Mouse (Mus musculus) MEL (cell line): ENCODE data around the gene Adh1. TPM values are rescaled to one million over a fixed set of nuclear protein-coding genes. Genes with fewer than 3 reads are reported as not detected.

ENCODE experiments used
- DNase-seq: peaks from one replicate; pipeline ENCODE4 v3.0.0; 2011; ENCODE audit warnings: low read depth, low spot score
- H3K27ac ChIP-seq: 2 replicates; pipeline ENCODE4 v1.5.1; 2012; ENCODE audit warnings: low read depth, mild to moderate bottlenecking, control low read depth, low read length, moderate library complexity; ENCODE audit not compliant: control insufficient read depth
- H3K27me3 ChIP-seq, 2 experiments: fragments of 150-350 bp in 1 of 2; sonication (generic) in 1 of 2; 2 replicates each; pipeline ENCODE4 v1.6.1; 2012; ENCODE audit warnings: low read length in 2 of 2, mild to moderate bottlenecking in 2 of 2, improper control_type of control experiment in 1 of 2, moderate library complexity in 1 of 2; ENCODE audit not compliant: insufficient read depth in 2 of 2, control insufficient read depth in 1 of 2
- H3K36me3 ChIP-seq, 2 experiments: 2 replicates each; pipeline ENCODE4 v1.6.1; 2012 to 2014; ENCODE audit warnings: low read length in 2 of 2, improper control_type of control experiment in 1 of 2, inconsistent platforms in 1 of 2, mild to moderate bottlenecking in 1 of 2; ENCODE audit not compliant: insufficient read depth in 2 of 2, control insufficient read depth in 1 of 2
- H3K4me1 ChIP-seq, 2 experiments: fragments of 150-350 bp in 1 of 2; sonication (generic) in 1 of 2; 2 replicates each; pipeline ENCODE4 v1.6.1; 2012; ENCODE audit warnings: low read length in 2 of 2, improper control_type of control experiment in 1 of 2, mild to moderate bottlenecking in 1 of 2; ENCODE audit not compliant: insufficient read depth in 2 of 2, control insufficient read depth in 1 of 2
- H3K4me3 ChIP-seq, 2 experiments: fragments of 150-350 bp in 1 of 2; sonication (generic) in 1 of 2; 2 replicates each; pipeline ENCODE4 v1.5.1; 2012; ENCODE audit warnings: low read depth in 2 of 2, low read length in 2 of 2, mild to moderate bottlenecking in 2 of 2, moderate library complexity in 2 of 2, control low read depth in 1 of 2, improper control_type of control experiment in 1 of 2; ENCODE audit not compliant: control insufficient read depth in 1 of 2, insufficient read depth in 1 of 2
- H3K79me2 ChIP-seq: 2 replicates; pipeline ENCODE4 v1.6.1; 2012; ENCODE audit warnings: mild to moderate bottlenecking, low read length, moderate library complexity; ENCODE audit not compliant: control insufficient read depth, poor library complexity, insufficient read depth
- H3K9ac ChIP-seq: 2 replicates; pipeline ENCODE4 v1.6.1; 2012; ENCODE audit warnings: low read depth, mild to moderate bottlenecking, control low read depth, low read length, moderate library complexity; ENCODE audit not compliant: control insufficient read depth, poor library complexity, severe bottlenecking
- H3K9me3 ChIP-seq: fragments of 150-350 bp; sonication (generic); replicated peaks from 2 replicates; pipeline ENCODE4 v1.6.1; 2012; ENCODE audit warnings: mild to moderate bottlenecking, low read length, improper control_type of control experiment, moderate library complexity; ENCODE audit not compliant: insufficient read depth
- BHLHE40 ChIP-seq: IDR thresholded peaks from 2 replicates; pipeline ENCODE4 v1.6.1; 2012; ENCODE audit warnings: low read depth, mild to moderate bottlenecking, inconsistent platforms, low read length, improper control_type of control experiment, borderline replicate concordance
- CHD1 ChIP-seq: IDR thresholded peaks from 2 replicates; pipeline ENCODE4 v1.6.1; 2012; ENCODE audit warnings: low read depth, mild to moderate bottlenecking, inconsistent platforms, low read length, improper control_type of control experiment
- CHD2 ChIP-seq: IDR thresholded peaks from 2 replicates; pipeline ENCODE4 v1.6.1; 2011; ENCODE audit warnings: low read length, improper control_type of control experiment
- E2F4 ChIP-seq: IDR thresholded peaks from 2 replicates; pipeline ENCODE4 v1.6.1; 2011; ENCODE audit warnings: low read depth, low read length, improper control_type of control experiment, borderline replicate concordance
- ELF1 ChIP-seq: IDR thresholded peaks from 2 replicates; pipeline ENCODE4 v1.6.1; 2014; ENCODE audit warnings: low read depth, mild to moderate bottlenecking, inconsistent platforms, low read length, improper control_type of control experiment, moderate library complexity
- EP300 ChIP-seq, 2 experiments: IDR thresholded peaks; 2 replicates each; pipeline ENCODE4 v1.6.1; 2011; ENCODE audit warnings: improper control_type of control experiment in 2 of 2, low read length in 2 of 2, low read depth in 1 of 2, mild to moderate bottlenecking in 1 of 2
- ETS1 ChIP-seq: IDR thresholded peaks from 2 replicates; pipeline ENCODE4 v1.6.1; 2012; ENCODE audit warnings: low read depth, mild to moderate bottlenecking, inconsistent platforms, low read length, improper control_type of control experiment, moderate library complexity
- GATA1 ChIP-seq: IDR thresholded peaks from 2 replicates; pipeline ENCODE4 v1.6.1; 2011; ENCODE audit warnings: low read depth, low read length, improper control_type of control experiment
- HCFC1 ChIP-seq: IDR thresholded peaks from 2 replicates; pipeline ENCODE4 v1.6.1; 2012; ENCODE audit warnings: low read depth, mild to moderate bottlenecking, inconsistent platforms, low read length, improper control_type of control experiment, moderate library complexity
- KAT2A ChIP-seq: conservative IDR thresholded peaks from 2 replicates; pipeline ENCODE4 v1.6.1; 2012; ENCODE audit warnings: low read depth, low read length, improper control_type of control experiment, inconsistent platforms
- MAFK ChIP-seq: IDR thresholded peaks from 2 replicates; pipeline ENCODE4 v1.6.1; 2011; ENCODE audit warnings: low read depth, mild to moderate bottlenecking, low read length, improper control_type of control experiment, borderline replicate concordance
- MAZ ChIP-seq: IDR thresholded peaks from 2 replicates; pipeline ENCODE4 v1.6.1; 2012; ENCODE audit warnings: low read depth, mild to moderate bottlenecking, inconsistent platforms, low read length, improper control_type of control experiment
- MXI1 ChIP-seq: IDR thresholded peaks from 2 replicates; pipeline ENCODE4 v1.6.1; 2011; ENCODE audit warnings: mild to moderate bottlenecking, low read depth, low read length, improper control_type of control experiment
- MYB ChIP-seq: IDR thresholded peaks from 2 replicates; pipeline ENCODE4 v1.6.1; 2011; ENCODE audit warnings: mild to moderate bottlenecking, low read depth, low read length, improper control_type of control experiment
- NELFE ChIP-seq: IDR thresholded peaks from 2 replicates; pipeline ENCODE4 v1.6.1; 2011; ENCODE audit warnings: low read depth, low read length, improper control_type of control experiment
- NRF1 ChIP-seq: IDR thresholded peaks from 2 replicates; pipeline ENCODE4 v1.6.1; 2014; ENCODE audit warnings: low read depth, mild to moderate bottlenecking, inconsistent platforms, low read length, improper control_type of control experiment, moderate library complexity; ENCODE audit not compliant: poor library complexity, insufficient read depth, severe bottlenecking
- POLR2AphosphoS2 ChIP-seq: IDR thresholded peaks from 2 replicates; pipeline ENCODE4 v1.6.1; 2011; ENCODE audit warnings: low read length, improper control_type of control experiment
- POLR2AphosphoS5 ChIP-seq: IDR thresholded peaks from 2 replicates; pipeline ENCODE4 v1.6.1; 2012; ENCODE audit warnings: low read depth, borderline replicate concordance, mild to moderate bottlenecking, inconsistent platforms, low read length, moderate library complexity, mixed read lengths
- RAD21 ChIP-seq: IDR thresholded peaks from 2 replicates; pipeline ENCODE4 v1.6.1; 2011; ENCODE audit warnings: mild to moderate bottlenecking, low read depth, low read length, improper control_type of control experiment
- SIN3A ChIP-seq: IDR thresholded peaks from 2 replicates; pipeline ENCODE4 v1.6.1; 2012; ENCODE audit warnings: low read length, improper control_type of control experiment, inconsistent platforms
- SMC3 ChIP-seq: IDR thresholded peaks from 2 replicates; pipeline ENCODE4 v1.6.1; 2011; ENCODE audit warnings: low read depth, low read length, improper control_type of control experiment
- TAL1 ChIP-seq: IDR thresholded peaks from 2 replicates; pipeline ENCODE4 v1.6.1; 2012; ENCODE audit warnings: mild to moderate bottlenecking, inconsistent platforms, low read length, moderate library complexity, mixed read lengths
- TBP ChIP-seq: IDR thresholded peaks from 2 replicates; pipeline ENCODE4 v1.8.0; 2011; ENCODE audit warnings: low read depth, low read length, improper control_type of control experiment
- TCF12 ChIP-seq: IDR thresholded peaks from 2 replicates; pipeline ENCODE4 v1.6.1; 2014; ENCODE audit warnings: low read depth, mild to moderate bottlenecking, inconsistent platforms, low read length, improper control_type of control experiment, moderate library complexity
- USF1 ChIP-seq: IDR thresholded peaks from 2 replicates; pipeline ENCODE4 v1.6.1; 2014; ENCODE audit warnings: low read depth, mild to moderate bottlenecking, inconsistent platforms, low read length, improper control_type of control experiment, moderate library complexity
- ZKSCAN1 ChIP-seq: IDR thresholded peaks from 2 replicates; pipeline ENCODE4 v1.6.1; 2012; ENCODE audit warnings: low read depth, mild to moderate bottlenecking, inconsistent platforms, low read length, improper control_type of control experiment, moderate library complexity
- ZMIZ1 ChIP-seq: IDR thresholded peaks from 2 replicates; pipeline ENCODE4 v1.6.1; 2012; ENCODE audit warnings: low read depth, mild to moderate bottlenecking, inconsistent platforms, low read length, improper control_type of control experiment, moderate library complexity
- ZNF384 ChIP-seq: IDR thresholded peaks from 2 replicates; pipeline ENCODE4 v1.6.1; 2012; ENCODE audit warnings: low read depth, mild to moderate bottlenecking, inconsistent platforms, low read length, improper control_type of control experiment
- polyA plus RNA-seq, 2 experiments: library from polyadenylated mRNA; stranded (reverse) in 1 of 2; unstranded in 1 of 2; fragments of >175 nt in 1 of 2; fragments of >200 nt in 1 of 2; gene quantifications; 2 replicates each; pipeline versions ENCODE4 v1.2.1 to v1.2.4; 2012; ENCODE audit warnings: low replicate concordance in 2 of 2, low read depth in 1 of 2; ENCODE audit not compliant: insufficient read length in 2 of 2, insufficient read depth in 1 of 2, missing spikeins in 1 of 2
- total RNA-seq: library from RNA; depleted of rRNA; stranded (reverse); fragments of 300-350 nt; gene quantifications from 2 replicates; pipeline ENCODE4 v1.2.3, GENCODE M21; 2012

Gene Adh1
- total and polyA plus RNA-seq, 3 experiments, result 0.15 TPM; not detected in 2

- Histone ChIP-seq H3K27ac (no peak overlapping the region), H3K79me2 (no peaks in the 10 kb centered on the region), H3K4me1 (no peaks in the 10 kb centered on the region), H3K9me3 (no peaks in the 10 kb centered on the region), H3K4me3 (no peak overlapping the region), H3K9ac (no peak overlapping the region), H3K27me3 (peaks cover 2% of the 10 kb centered on the region in 2 experiments; a peak in 2 of 4 replicates), H3K36me3 (no peaks in the 10 kb centered on the region)
- no peak for DNase-seq
- TF ChIP-seq NELFE (no peak), ETS1 (no peak), TAL1 (no peak), MAZ (no peak), POLR2AphosphoS5 (no peak), RAD21 (no peak), SIN3A (no peak), GATA1 (no peak), ELF1 (no peak), ZNF384 (no peak), MXI1 (no peak), HCFC1 (no peak), CHD1 (no peak), USF1 (no peak), TBP (no peak), CHD2 (no peak), BHLHE40 (no peak), SMC3 (no peak)
These were observed 44.9 kb downstream of the Adh1 start for GRCm38 (mm10) chr3:138305486-138306289.

GRCm38 (mm10) chr3:138306290-138306683, 45.5 kb downstream of the Adh1 start:
- peaks cover 2% of the 10 kb centered on the region in 2 experiments; a peak in 2 of 4 replicates for H3K27me3 ChIP-seq
- no peaks in the 10 kb centered on the region for H3K4me1 ChIP-seq
- no peak overlapping the region for H3K4me3 ChIP-seq
- H3K36me3 ChIP-seq, result no peaks in the 10 kb centered on the region
- H3K27ac ChIP-seq, result no peak overlapping the region
- no peaks in the 10 kb centered on the region for H3K79me2 ChIP-seq
- no peak overlapping the region for H3K9ac ChIP-seq
- H3K9me3 ChIP-seq, result no peaks in the 10 kb centered on the region
- no peak for DNase-seq
- TF ChIP-seq NRF1 (no peak), EP300 (IDR thresholded peaks at IDR 0.05; ENCODE audit: low read depth in 1 of 2, low read length in 2 of 2) (no peak), HCFC1 (no peak), MAFK (no peak), USF1 (no peak), KAT2A (no peak), NELFE (no peak), POLR2AphosphoS5 (no peak), ZMIZ1 (no peak), ELF1 (no peak), TAL1 (no peak), ZKSCAN1 (no peak), SMC3 (no peak), POLR2AphosphoS2 (no peak), MYB (no peak), TCF12 (no peak), GATA1 (no peak), E2F4 (no peak)
- TF ChIP-seq, all 39 proteins: peak for 0
